Mouse (Mus musculus): ENCODE data around the gene Adora1. TPM values are rescaled to one million over a fixed set of nuclear protein-coding genes. Genes with fewer than 3 reads are reported as not detected.
A peak's percentile ranks its signal among the peaks of the same experiment; 100 is the strongest.

The Adora1 gene
- 1.4 and 1.8 TPM in 2 replicates for polyA plus RNA-seq (2016; fragmentation: Nextera tagmentation; extraction: Ambion mirVana)

- 1% methylated on average over 30 of the region's 37 CpGs for WGBS
- Histone ChIP-seq H3K4me1 (peaks cover 32% of the 10 kb centered on the region), H3K27ac (no peak within 1 kb of the TSS), H3K9me3 (no peaks in the 10 kb centered on the region), H3K9ac (peak within 1 kb of the TSS; percentile 44), H3K4me3 (replicated peaks) (peak within 1 kb of the TSS; percentile 44), H3K36me3 (replicated peaks) (no peaks in the 10 kb centered on the region), H3K27me3 (peaks cover 57% of the 10 kb centered on the region), H3K4me2 (peak within 1 kb of the TSS; percentile 82)
- peak; percentile 65 for ATAC-seq (ENCODE audit: low FRiP score)
Observed at GRCm38 (mm10) chr1:134235391-134235921, at the start of gene Adora1. Gene Adora1 (minus strand): TSS chr1:134235431.

DNA sequence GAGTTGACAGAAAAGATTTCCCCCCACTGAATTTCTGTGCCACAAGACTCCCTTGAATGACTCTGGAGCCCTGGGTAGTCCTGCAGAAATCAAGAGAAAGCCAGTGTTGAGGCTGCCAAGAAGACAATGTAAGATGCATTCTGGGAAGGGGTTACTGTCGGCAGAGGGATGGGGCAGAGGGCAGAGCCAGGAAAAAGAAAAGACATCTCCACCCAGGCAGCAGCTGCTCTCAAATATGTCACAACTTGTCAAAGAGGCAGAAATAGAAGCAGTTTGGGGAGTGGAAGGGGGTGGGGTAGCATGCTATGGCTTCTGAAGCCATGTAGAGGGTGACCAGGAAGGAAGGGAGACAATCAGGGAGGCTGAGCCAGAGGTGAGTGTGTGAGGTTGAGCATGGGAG is 47.9 kb upstream of the Adora1 start:
- Histone ChIP-seq H3K4me3 (replicated peaks) (no peak overlapping the region), H3K27me3 (no peaks in the 10 kb centered on the region), H3K36me3 (replicated peaks) (no peaks in the 10 kb centered on the region), H3K9me3 (no peaks in the 10 kb centered on the region), H3K9ac (no peak overlapping the region), H3K4me1 (no peaks in the 10 kb centered on the region), H3K4me2 (no peak overlapping the region), H3K27ac (no peak overlapping the region)
- WGBS: 52% methylated on average over 1 of the region's 1 CpGs
- no peak for ATAC-seq (ENCODE audit: low FRiP score)

DNA sequence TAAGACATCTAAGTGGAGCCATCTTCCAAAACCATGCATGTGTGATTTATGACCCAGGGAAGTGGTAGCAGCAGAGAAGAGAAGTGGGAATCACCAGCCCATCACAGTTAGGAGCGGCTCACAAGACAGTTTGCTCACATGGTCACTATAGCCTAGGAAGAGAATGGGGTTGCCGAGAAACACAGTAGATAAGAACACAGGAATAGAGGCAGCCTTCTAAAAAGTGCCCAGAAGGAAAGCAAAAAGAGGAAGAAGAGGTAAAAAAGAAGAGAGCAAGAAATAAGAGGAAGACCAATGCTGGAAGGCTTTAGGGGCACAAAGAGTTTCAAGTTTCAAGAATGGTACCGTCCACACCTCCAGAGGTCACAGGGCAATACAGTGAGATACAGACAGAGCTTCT is 47.1 kb upstream of the Adora1 start:
- no peaks in the 10 kb centered on the region for H3K27me3 ChIP-seq
- H3K27ac ChIP-seq: no peak overlapping the region
- H3K9ac ChIP-seq: no peak overlapping the region
- no peaks in the 10 kb centered on the region for H3K9me3 ChIP-seq
- WGBS: 86% methylated on average over 3 of the region's 3 CpGs
- ATAC-seq (ENCODE audit: low FRiP score): no peak
- H3K36me3 ChIP-seq (replicated peaks): no peaks in the 10 kb centered on the region
- no peaks in the 10 kb centered on the region for H3K4me1 ChIP-seq
- no peak overlapping the region for H3K4me2 ChIP-seq
- H3K4me3 ChIP-seq (replicated peaks): no peak overlapping the region

DNA sequence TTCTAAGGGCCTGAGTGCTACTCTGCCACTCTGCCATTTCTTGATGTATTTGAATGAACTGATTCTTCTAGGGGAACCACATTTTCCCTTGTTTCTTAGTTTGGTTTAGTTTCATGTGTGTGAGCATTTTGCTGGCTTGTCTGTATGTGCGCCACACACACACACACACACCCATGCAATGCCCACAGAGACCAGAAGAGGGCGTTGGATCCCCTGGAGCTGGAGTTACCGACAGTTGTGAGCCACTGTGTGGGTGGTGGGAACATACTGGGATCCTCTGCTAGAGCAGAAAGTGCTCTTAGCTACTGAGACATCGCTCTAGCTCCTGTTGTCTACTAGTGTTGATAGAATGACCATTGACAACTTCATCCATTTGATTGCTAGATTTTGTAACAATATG is 46.3 kb upstream of the Adora1 start:
- H3K27me3 ChIP-seq: no peaks in the 10 kb centered on the region
- no peak overlapping the region for H3K4me2 ChIP-seq
- H3K9me3 ChIP-seq: no peaks in the 10 kb centered on the region
- H3K36me3 ChIP-seq (replicated peaks): no peaks in the 10 kb centered on the region
- no peak overlapping the region for H3K4me3 ChIP-seq (replicated peaks)
- H3K27ac ChIP-seq: no peak overlapping the region
- no peak for ATAC-seq (ENCODE audit: low FRiP score)
- 68% methylated on average over 4 of the region's 4 CpGs for WGBS
- no peaks in the 10 kb centered on the region for H3K4me1 ChIP-seq
- no peak overlapping the region for H3K9ac ChIP-seq

- ATAC-seq (ENCODE audit: low FRiP score): no peak
- Histone ChIP-seq H3K9me3 (no peaks in the 10 kb centered on the region), H3K27me3 (no peaks in the 10 kb centered on the region), H3K27ac (no peak overlapping the region), H3K36me3 (replicated peaks) (no peaks in the 10 kb centered on the region), H3K4me1 (no peaks in the 10 kb centered on the region), H3K9ac (no peak overlapping the region), H3K4me3 (replicated peaks) (no peak overlapping the region), H3K4me2 (no peak overlapping the region)
- WGBS: 72% methylated on average over 5 of the region's 5 CpGs
Observed at GRCm38 (mm10) chr1:134280174-134280573, 44.9 kb upstream of the Adora1 start.

DNA sequence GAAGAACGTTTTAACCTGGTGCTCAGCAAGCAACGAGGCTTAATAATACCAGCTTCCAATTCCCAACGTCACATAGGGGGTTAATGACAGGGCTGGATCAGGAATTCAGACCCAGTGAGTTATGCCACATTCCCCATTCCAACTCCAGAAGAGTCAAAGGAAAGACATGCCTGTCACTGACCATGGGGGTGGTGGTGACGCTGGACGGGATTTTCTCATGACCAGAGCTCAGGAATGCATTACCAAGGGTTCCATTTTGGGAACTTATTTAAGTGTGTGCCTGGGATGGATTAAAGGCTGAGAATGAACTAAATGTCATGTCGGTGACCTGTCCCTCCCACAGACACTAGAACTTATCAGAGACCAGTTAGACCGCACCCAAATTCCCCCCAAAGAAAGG is 41.6 kb upstream of the Adora1 start:
- no peak for ATAC-seq (ENCODE audit: low FRiP score)
- no peaks in the 10 kb centered on the region for H3K4me1 ChIP-seq
- H3K27me3 ChIP-seq: no peaks in the 10 kb centered on the region
- H3K27ac ChIP-seq: no peak overlapping the region
- H3K4me2 ChIP-seq: no peak overlapping the region
- 83% methylated on average over 7 of the region's 7 CpGs for WGBS
- H3K9me3 ChIP-seq: no peaks in the 10 kb centered on the region
- no peak overlapping the region for H3K4me3 ChIP-seq (replicated peaks)
- no peak overlapping the region for H3K9ac ChIP-seq
- no peaks in the 10 kb centered on the region for H3K36me3 ChIP-seq (replicated peaks)

- Histone ChIP-seq H3K36me3 (replicated peaks) (no peaks in the 10 kb centered on the region), H3K4me2 (no peak overlapping the region), H3K27me3 (no peaks in the 10 kb centered on the region), H3K9ac (no peak overlapping the region), H3K27ac (no peak overlapping the region), H3K9me3 (no peaks in the 10 kb centered on the region), H3K4me3 (replicated peaks) (no peak overlapping the region), H3K4me1 (no peaks in the 10 kb centered on the region)
- no peak for ATAC-seq (ENCODE audit: low FRiP score)
- 81% methylated on average over 13 of the region's 13 CpGs for WGBS
Observed at GRCm38 (mm10) chr1:134275616-134276464, 40.6 kb upstream of the Adora1 start.

- H3K9ac ChIP-seq: no peak overlapping the region
- H3K4me3 ChIP-seq (replicated peaks): no peak overlapping the region
- H3K9me3 ChIP-seq: no peaks in the 10 kb centered on the region
- H3K36me3 ChIP-seq (replicated peaks): no peaks in the 10 kb centered on the region
- no peak for ATAC-seq (ENCODE audit: low FRiP score)
- no peak overlapping the region for H3K4me2 ChIP-seq
- H3K27ac ChIP-seq: no peak overlapping the region
- H3K27me3 ChIP-seq: no peaks in the 10 kb centered on the region
- WGBS: 81% methylated on average over 7 of the region's 7 CpGs
- H3K4me1 ChIP-seq: no peaks in the 10 kb centered on the region
Observed at GRCm38 (mm10) chr1:134274483-134274920, 39.3 kb upstream of the Adora1 start.

DNA sequence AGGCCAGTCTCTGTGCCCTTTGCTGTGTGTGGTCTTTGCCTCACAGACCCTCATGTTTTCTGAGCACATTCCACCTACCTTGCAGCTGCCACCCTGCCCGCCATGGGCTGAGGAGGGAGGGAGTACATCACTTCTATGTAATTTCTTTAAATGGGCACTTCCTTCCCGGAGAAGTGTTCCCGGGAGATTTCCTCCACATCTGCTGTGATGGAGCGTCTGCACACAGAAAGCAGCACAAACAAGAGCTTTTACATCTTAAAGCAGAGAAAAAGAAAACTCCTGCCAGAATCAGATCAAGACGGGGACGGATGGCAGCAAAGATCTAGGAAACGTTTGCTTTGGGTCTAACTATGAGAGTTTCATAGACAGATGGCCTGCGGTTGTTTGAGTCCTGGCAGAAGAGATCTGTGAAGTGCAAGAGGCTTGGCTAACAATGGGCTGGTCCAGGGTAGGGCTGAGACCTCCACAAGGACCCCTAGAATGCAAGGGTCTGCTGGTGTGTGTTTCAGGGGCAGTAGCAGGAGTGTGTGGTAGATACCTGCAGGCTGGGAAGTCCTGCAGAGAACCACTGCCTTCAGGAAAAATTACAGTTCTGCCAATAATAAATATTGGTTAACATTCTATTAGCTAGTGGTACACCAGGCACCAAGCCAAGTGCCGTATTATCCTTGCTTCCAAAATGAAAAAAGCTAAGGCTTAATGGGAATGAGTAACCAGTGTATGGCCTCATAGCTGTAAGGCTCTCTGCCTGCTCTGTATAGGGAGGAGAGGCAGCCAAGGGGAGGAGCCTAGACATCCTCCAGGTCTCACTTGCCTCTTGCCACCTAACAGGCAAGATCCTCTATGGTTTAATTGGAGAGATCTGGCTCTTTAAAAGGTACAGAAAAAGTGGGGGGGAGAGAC is 38.5 kb upstream of the Adora1 start:
- WGBS: 61% methylated on average over 9 of the region's 9 CpGs
- Histone ChIP-seq H3K27ac (no peak overlapping the region), H3K9ac (no peak overlapping the region), H3K36me3 (replicated peaks) (no peaks in the 10 kb centered on the region), H3K27me3 (no peaks in the 10 kb centered on the region), H3K4me1 (no peaks in the 10 kb centered on the region), H3K9me3 (no peaks in the 10 kb centered on the region), H3K4me3 (replicated peaks) (no peak overlapping the region), H3K4me2 (no peak overlapping the region)
- no peak for ATAC-seq (ENCODE audit: low FRiP score)

DNA sequence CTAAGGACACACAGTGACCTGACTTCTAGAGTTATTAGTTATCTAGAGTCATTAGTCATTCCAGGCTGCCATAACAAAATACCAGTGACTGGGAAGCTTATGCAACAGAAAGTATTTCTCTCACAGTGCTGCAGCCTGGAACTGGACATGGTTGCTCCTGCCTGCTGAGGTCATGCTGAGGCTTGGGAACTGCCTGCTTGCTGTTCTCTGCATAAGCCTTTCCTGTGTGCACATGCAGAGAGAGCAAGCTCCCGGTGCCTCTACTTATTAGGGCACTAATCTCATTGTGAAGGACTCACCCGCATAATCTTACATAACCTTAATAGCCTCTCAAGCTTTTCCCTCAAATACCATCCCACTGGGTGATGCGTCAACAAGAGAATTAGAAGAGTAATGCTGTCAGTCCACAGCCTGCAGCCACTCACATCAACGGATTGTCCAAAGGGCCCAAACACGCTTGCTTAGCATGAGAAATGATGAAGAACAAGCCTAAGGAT is 37.6 kb upstream of the Adora1 start:
- Histone ChIP-seq H3K27ac (no peak overlapping the region), H3K27me3 (no peaks in the 10 kb centered on the region), H3K4me1 (no peaks in the 10 kb centered on the region), H3K9me3 (no peaks in the 10 kb centered on the region), H3K36me3 (replicated peaks) (no peaks in the 10 kb centered on the region), H3K9ac (no peak overlapping the region), H3K4me2 (no peak overlapping the region), H3K4me3 (replicated peaks) (no peak overlapping the region)
- WGBS: 43% methylated on average over 5 of the region's 5 CpGs
- ATAC-seq (ENCODE audit: low FRiP score): no peak

DNA sequence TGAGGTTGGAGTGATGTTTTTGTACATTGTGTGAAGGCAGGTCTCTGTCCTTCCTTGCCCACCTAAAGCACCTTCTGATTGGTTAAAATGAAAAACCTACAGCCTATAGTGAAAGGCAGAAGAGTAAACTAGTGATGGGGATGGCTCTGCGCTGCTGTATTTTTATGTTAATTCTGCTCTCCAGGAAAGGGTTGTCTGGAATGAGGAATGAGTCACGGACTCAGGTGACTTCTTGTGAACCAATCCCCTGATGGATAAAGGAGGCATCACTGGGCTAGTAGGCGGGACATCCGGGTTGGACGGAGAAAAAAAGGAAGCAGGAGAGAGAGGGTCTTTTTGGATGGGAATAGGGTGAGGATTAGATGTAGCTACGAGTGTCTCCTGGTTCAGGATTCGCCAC is 34.8 kb upstream of the Adora1 start:
- no peak for ATAC-seq (ENCODE audit: low FRiP score)
- 75% methylated on average over 7 of the region's 7 CpGs for WGBS

GRCm38 (mm10) chr1:134265797-134266196 is 30.6 kb upstream of the Adora1 start:
- no peaks in the 10 kb centered on the region for H3K36me3 ChIP-seq (replicated peaks)
- H3K4me3 ChIP-seq (replicated peaks): no peak overlapping the region
- H3K4me2 ChIP-seq: no peak overlapping the region
- H3K27ac ChIP-seq: no peak overlapping the region
- no peak for ATAC-seq (ENCODE audit: low FRiP score)
- WGBS: 46% methylated on average over 2 of the region's 2 CpGs
- peaks cover 8% of the 10 kb centered on the region for H3K9me3 ChIP-seq
- H3K9ac ChIP-seq: no peak overlapping the region
- no peaks in the 10 kb centered on the region for H3K4me1 ChIP-seq
- no peaks in the 10 kb centered on the region for H3K27me3 ChIP-seq

More for the DNA sequence above, 34.8 kb upstream of the Adora1 start:
- H3K4me3 ChIP-seq (replicated peaks): no peak overlapping the region
- H3K36me3 ChIP-seq (replicated peaks): no peaks in the 10 kb centered on the region
- H3K9ac ChIP-seq: no peak overlapping the region
- no peaks in the 10 kb centered on the region for H3K27me3 ChIP-seq
- no peaks in the 10 kb centered on the region for H3K9me3 ChIP-seq
- H3K4me1 ChIP-seq: no peaks in the 10 kb centered on the region
- H3K27ac ChIP-seq: no peak overlapping the region
- no peak overlapping the region for H3K4me2 ChIP-seq

Data from forebrain, embryonic 12.5 days (tissue).